In genomic region chr7:27609285-27609684, GRCm38 (mm10) we compare ENCODE assay signal across 12 mouse cellular contexts. TPM values are rescaled to one million over a fixed set of nuclear protein-coding genes. Genes with fewer than 3 reads are reported as not detected.
DNase-seq lines count a peak whose midpoint lies in the region; ATAC-seq and TF ChIP-seq lines count a peak whose summit lies in the region.
"Had no signal": no experiment of that assay in that cellular context is flagged by ENCODE, and none has a peak within 500 bp of the region (broad histone marks: within the 10 kb centered on the region; RNA-seq: fewer than 3 reads in every experiment).

No protein-coding gene starts in this region.

- H3K27me3 ChIP-seq in heart, embryonic 13.5 days (replicated peaks) = no peaks in the 10 kb centered on the region
- no peaks in the 10 kb centered on the region for H3K27me3 ChIP-seq in stomach, postnatal 0 days (ENCODE audit: control insufficient read depth, insufficient read depth, low read length)
- H3K27me3 ChIP-seq in embryonic facial prominence, embryonic 10.5 days (replicated peaks; ENCODE audit: low read depth, poor library complexity, severe bottlenecking) = no peaks in the 10 kb centered on the region
- H3K27me3 ChIP-seq: kidney, embryonic 15.5 days; stomach, embryonic 15.5 days had no signal

- no peak overlapping the region for H3K4me2 ChIP-seq in heart, embryonic 13.5 days
- H3K4me2 ChIP-seq in stomach, postnatal 0 days (replicated peaks; ENCODE audit: low read depth) = no peak overlapping the region
- H3K4me2 ChIP-seq: hindbrain, embryonic 14.5 days; kidney, embryonic 15.5 days; stomach, embryonic 15.5 days had no signal

- no peak overlapping the region for H3K4me3 ChIP-seq in layer of hippocampus, adult 2 months
- no peak overlapping the region for H3K4me3 ChIP-seq in heart, embryonic 13.5 days
- H3K4me3 ChIP-seq in stomach, postnatal 0 days (ENCODE audit: low read depth, low read length) = no peak overlapping the region
- no peak overlapping the region for H3K4me3 ChIP-seq in embryonic facial prominence, embryonic 10.5 days
- H3K4me3 ChIP-seq: kidney, embryonic 15.5 days; stomach, embryonic 15.5 days had no signal

- no peaks in the 10 kb centered on the region for H3K9me3 ChIP-seq in heart, embryonic 13.5 days
- H3K9me3 ChIP-seq in stomach, postnatal 0 days (ENCODE audit: control insufficient read depth, low read length) = no peaks in the 10 kb centered on the region
- no peaks in the 10 kb centered on the region for H3K9me3 ChIP-seq in embryonic facial prominence, embryonic 10.5 days
- H3K9me3 ChIP-seq: kidney, embryonic 15.5 days; stomach, embryonic 15.5 days had no signal

- peaks cover 34% of the 10 kb centered on the region for H3K36me3 ChIP-seq in heart, embryonic 13.5 days
- H3K36me3 ChIP-seq in stomach, postnatal 0 days (ENCODE audit: control insufficient read depth, insufficient read depth, low read length) = peaks cover 5% of the 10 kb centered on the region
- H3K36me3 ChIP-seq in embryonic facial prominence, embryonic 10.5 days (replicated peaks) = peaks cover 46% of the 10 kb centered on the region

- H3K4me1 ChIP-seq in heart, embryonic 13.5 days = peaks cover 76% of the 10 kb centered on the region
- peaks cover 6% of the 10 kb centered on the region for H3K4me1 ChIP-seq in stomach, postnatal 0 days (replicated peaks; ENCODE audit: control insufficient read depth, insufficient read depth)
- peaks cover 37% of the 10 kb centered on the region for H3K4me1 ChIP-seq in embryonic facial prominence, embryonic 10.5 days

- DNase-seq in adrenal gland, adult (ENCODE audit: inconsistent age in 2 of 2, low spot score in 1 of 2) = peak; percentile 82 to 89
- no peak for DNase-seq in adrenal gland, postnatal 4 days (ENCODE audit: low spot score in 2 of 2)
- DNase-seq in layer of hippocampus, adult 2 months (ENCODE audit: low spot score in 2 of 2) = no peak
- DNase-seq in layer of hippocampus, adult 18-20 months (ENCODE audit: low spot score in 2 of 2) = no peak
- no peak for DNase-seq in stomach, postnatal 0 days (ENCODE audit: low spot score)
- no peak for DNase-seq in embryonic facial prominence, embryonic 10.5 days (ENCODE audit: low spot score)
- DNase-seq in right cerebral cortex, postnatal 36 days (ENCODE audit: low spot score in 2 of 2) = no peak
- DNase-seq: right cerebral cortex, postnatal 25 days had no signal

- 28% methylated on average over 4 of the region's 4 CpGs for WGBS in heart, embryonic 13.5 days
- WGBS in stomach, postnatal 0 days = 93% methylated on average over 4 of the region's 4 CpGs
- WGBS in embryonic facial prominence, embryonic 10.5 days = 93% methylated on average over 4 of the region's 4 CpGs

- peak overlapping the region; percentile 82 for H3K27ac ChIP-seq in layer of hippocampus, adult 2 months
- H3K27ac ChIP-seq in heart, embryonic 13.5 days (replicated peaks) = peak overlapping the region; percentile 53
- 0 out of 2 replicates have a peak overlapping the region, but pooled peaks have one; percentile 13 for H3K27ac ChIP-seq in stomach, postnatal 0 days (replicated peaks)
- H3K27ac ChIP-seq in embryonic facial prominence, embryonic 10.5 days (replicated peaks) = no peak overlapping the region
- H3K27ac ChIP-seq: hindbrain, embryonic 14.5 days; kidney, embryonic 15.5 days; stomach, embryonic 15.5 days had no signal

- no peak for TF ChIP-seq EP300 in stomach, postnatal 0 days (optimal IDR thresholded peaks at IDR 0.05)

- ATAC-seq in heart, embryonic 13.5 days (ENCODE audit: extremely low read depth, insufficient number of reproducible peaks, low FRiP score, low TSS enrichment) = no peak
- ATAC-seq in stomach, postnatal 0 days (ENCODE audit: low FRiP score, low TSS enrichment) = peak; percentile 33; the same call in 1 of the 2 replicates

- peak overlapping the region; percentile 59 for H3K9ac ChIP-seq in heart, embryonic 13.5 days
- H3K9ac ChIP-seq in stomach, postnatal 0 days (ENCODE audit: low read length) = no peak overlapping the region
- H3K9ac ChIP-seq: hindbrain, embryonic 14.5 days; kidney, embryonic 15.5 days; stomach, embryonic 15.5 days had no signal

- TF ChIP-seq CTCF in layer of hippocampus, adult 2 months (conservative IDR thresholded peaks at IDR 0.05) = no peak
- TF ChIP-seq CTCF in stomach, postnatal 0 days (IDR thresholded peaks at IDR 0.05; ENCODE audit: low read depth) = no peak

RNA-seq across cellular contexts. Expression of gene Akt2, which starts 17.9 kb away (rescaled TPM):
- 100 to 1,000 TPM; 195 to 220 TPM for total RNA-seq in adrenal gland, postnatal 4 days (2021)
- 10 to 100 TPM; 87.0 to 99.1 TPM for total RNA-seq in layer of hippocampus, adult 2 months (2021)
- total RNA-seq in layer of hippocampus, adult 18-20 months (2021) = 100 to 1,000 TPM in 1 of 2 experiments, 10 to 100 TPM in 1; 88.8 to 103 TPM
- 72.7 and 73.4 TPM in 2 replicates for polyA plus RNA-seq in heart, embryonic 13.5 days (2015; fragmentation: Nextera tagmentation; extraction: Ambion mirVana)
- polyA plus RNA-seq in stomach, postnatal 0 days (2015; fragmentation: Nextera tagmentation; extraction: Ambion mirVana) = 42.6 and 46.5 TPM in 2 replicates
- 95.3 and 101 TPM in 2 replicates for polyA plus RNA-seq in embryonic facial prominence, embryonic 10.5 days (2016; fragmentation: Nextera tagmentation; extraction: Ambion mirVana)

RNA-seq across cellular contexts. Expression of gene Ttc9b, which starts 44.4 kb away (rescaled TPM):
- total RNA-seq in adrenal gland, postnatal 4 days (2021) = 1 to 10 TPM; 1.1 to 1.6 TPM
- total RNA-seq in layer of hippocampus, adult 2 months (2021) = 10 to 100 TPM; 42.6 to 47.5 TPM
- total RNA-seq in layer of hippocampus, adult 18-20 months (2021) = 10 to 100 TPM; 45.3 to 45.7 TPM
- polyA plus RNA-seq in heart, embryonic 13.5 days (2015; fragmentation: Nextera tagmentation; extraction: Ambion mirVana) = 0.25 TPM in 1 of 2 replicates, not detected in the other
- 1.4 and 1.6 TPM in 2 replicates for polyA plus RNA-seq in stomach, postnatal 0 days (2015; fragmentation: Nextera tagmentation; extraction: Ambion mirVana)
- 1.6 and 1.9 TPM in 2 replicates for polyA plus RNA-seq in embryonic facial prominence, embryonic 10.5 days (2016; fragmentation: Nextera tagmentation; extraction: Ambion mirVana)

RNA-seq across cellular contexts. Expression of gene 2310022A10Rik, which starts 56.3 kb away (rescaled TPM):
- 10 to 100 TPM; 21.6 to 28.0 TPM for total RNA-seq in adrenal gland, postnatal 4 days (2021)
- total RNA-seq in layer of hippocampus, adult 2 months (2021) = 10 to 100 TPM; 25.5 to 25.6 TPM
- 10 to 100 TPM; 24.7 to 26.5 TPM for total RNA-seq in layer of hippocampus, adult 18-20 months (2021)
- 30.6 and 34.5 TPM in 2 replicates for polyA plus RNA-seq in heart, embryonic 13.5 days (2015; fragmentation: Nextera tagmentation; extraction: Ambion mirVana)
- polyA plus RNA-seq in stomach, postnatal 0 days (2015; fragmentation: Nextera tagmentation; extraction: Ambion mirVana) = 11.4 TPM in 2 replicates
- 40.8 and 41.1 TPM in 2 replicates for polyA plus RNA-seq in embryonic facial prominence, embryonic 10.5 days (2016; fragmentation: Nextera tagmentation; extraction: Ambion mirVana)

RNA-seq across cellular contexts. Expression of gene Pld3, which starts 56.3 kb away (rescaled TPM):
- total RNA-seq in adrenal gland, postnatal 4 days (2021) = 100 to 1,000 TPM; 132 to 133 TPM
- total RNA-seq in layer of hippocampus, adult 2 months (2021) = 100 to 1,000 TPM; 573 to 583 TPM
- total RNA-seq in layer of hippocampus, adult 18-20 months (2021) = 100 to 1,000 TPM; 575 to 580 TPM
- 62.5 and 65.9 TPM in 2 replicates for polyA plus RNA-seq in heart, embryonic 13.5 days (2015; fragmentation: Nextera tagmentation; extraction: Ambion mirVana)
- polyA plus RNA-seq in stomach, postnatal 0 days (2015; fragmentation: Nextera tagmentation; extraction: Ambion mirVana) = 117 and 128 TPM in 2 replicates
- polyA plus RNA-seq in embryonic facial prominence, embryonic 10.5 days (2016; fragmentation: Nextera tagmentation; extraction: Ambion mirVana) = 40.5 and 41.4 TPM in 2 replicates

Comparison
In these comparisons a context has a peak if more than half of its experiments do, and no peak if none do; other contexts are left out.
1. DNase-seq: peak in adrenal gland, adult (2 of 2); none in adrenal gland, postnatal 4 days (0 of 2), layer of hippocampus, adult 2 months (0 of 2), layer of hippocampus, adult 18-20 months (0 of 2), stomach, postnatal 0 days (single experiment), embryonic facial prominence, embryonic 10.5 days (single experiment) and right cerebral cortex, postnatal 36 days (0 of 2).
2. RNA of gene Ttc9b, which starts 44.4 kb away (total RNA-seq): 42.6 to 47.5 TPM in layer of hippocampus, adult 2 months and 45.3 to 45.7 TPM in layer of hippocampus, adult 18-20 months; 1.1 to 1.6 TPM in adrenal gland, postnatal 4 days; every median in the first group is over 10 times any median in the second.